ENCODE assay signal across 19 mouse cellular contexts in the genomic region with DNA sequence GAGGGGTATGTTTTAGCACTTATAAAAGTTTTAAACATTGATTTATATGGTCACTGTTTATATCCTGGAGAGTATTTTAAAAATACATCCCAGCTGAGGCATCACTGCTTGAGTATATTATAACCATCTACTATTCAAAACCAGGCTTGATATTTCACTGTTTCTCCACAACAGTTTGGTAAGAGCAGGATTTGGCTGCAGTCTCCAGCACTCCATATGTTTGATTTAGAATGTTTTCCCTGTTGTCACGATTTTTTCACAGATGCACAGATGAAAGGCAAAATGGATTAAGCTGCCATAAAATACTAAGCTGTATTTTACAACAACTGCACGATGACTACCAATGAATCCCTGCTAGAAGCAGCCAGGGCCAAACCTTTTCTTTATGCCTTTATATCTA.
A peak's percentile ranks its signal among the peaks of the same experiment; 100 is the strongest.
DNase-seq lines count a peak whose midpoint lies in the region; ATAC-seq lines count a peak whose summit lies in the region.
"Had no signal": no experiment of that assay in that cellular context is flagged by ENCODE, and none has a peak within 500 bp of the region (broad histone marks: within the 10 kb centered on the region; RNA-seq: fewer than 3 reads in every experiment).

No protein-coding gene starts in this region.

- H3K4me3 ChIP-seq in midbrain, embryonic 11.5 days (ENCODE audit: low read depth, low read length): no peak overlapping the region
- no peak overlapping the region for H3K4me3 ChIP-seq in midbrain, embryonic 16.5 days (ENCODE audit: low read depth, low read length)
- H3K4me3 ChIP-seq: embryonic facial prominence, embryonic 12.5 days; heart, embryonic 13.5 days; limb, embryonic 12.5 days; liver, embryonic 15.5 days; midbrain, embryonic 12.5 days; myocyte had no signal

- no peaks in the 10 kb centered on the region for H3K36me3 ChIP-seq in midbrain, embryonic 11.5 days (ENCODE audit: control insufficient read depth, insufficient read depth, low read length)
- H3K36me3 ChIP-seq in midbrain, embryonic 16.5 days (ENCODE audit: control insufficient read depth, insufficient read depth, low read length): no peaks in the 10 kb centered on the region
- H3K36me3 ChIP-seq: embryonic facial prominence, embryonic 12.5 days; heart, embryonic 13.5 days; limb, embryonic 12.5 days; liver, embryonic 15.5 days; midbrain, embryonic 12.5 days had no signal

- no peak for ATAC-seq in midbrain, embryonic 11.5 days (ENCODE audit: low FRiP score)
- ATAC-seq in midbrain, embryonic 16.5 days: no peak
- no peak for ATAC-seq in megakaryocyte, adult 5-6 weeks (ENCODE audit: poor library complexity, severe bottlenecking)
- ATAC-seq: CD4-positive, CD25-positive, alpha-beta regulatory T cell, adult 4 months had no signal

- H3K27ac ChIP-seq in midbrain, embryonic 11.5 days (ENCODE audit: low read depth, low read length): no peak overlapping the region
- no peak overlapping the region for H3K27ac ChIP-seq in midbrain, embryonic 16.5 days (ENCODE audit: low read length)
- H3K27ac ChIP-seq: embryonic facial prominence, embryonic 12.5 days; heart, embryonic 13.5 days; limb, embryonic 12.5 days; liver, embryonic 15.5 days; midbrain, embryonic 12.5 days had no signal

- no peaks in the 10 kb centered on the region for H3K27me3 ChIP-seq in midbrain, embryonic 11.5 days (ENCODE audit: control insufficient read depth, insufficient read depth, low read length)
- no peaks in the 10 kb centered on the region for H3K27me3 ChIP-seq in midbrain, embryonic 16.5 days (ENCODE audit: control insufficient read depth, insufficient read depth, low read depth, low read length)
- H3K27me3 ChIP-seq: embryonic facial prominence, embryonic 12.5 days; heart, embryonic 13.5 days; limb, embryonic 12.5 days; liver, embryonic 15.5 days; midbrain, embryonic 12.5 days had no signal

- WGBS in midbrain, embryonic 11.5 days: 81% methylated on average over 2 of the region's 2 CpGs
- WGBS in midbrain, embryonic 16.5 days: 71% methylated on average over 2 of the region's 2 CpGs

- no peaks in the 10 kb centered on the region for H3K4me1 ChIP-seq in midbrain, embryonic 11.5 days (ENCODE audit: control insufficient read depth, insufficient read depth, low read length)
- no peaks in the 10 kb centered on the region for H3K4me1 ChIP-seq in midbrain, embryonic 16.5 days (ENCODE audit: control insufficient read depth, insufficient read depth, low read length)
- H3K4me1 ChIP-seq: embryonic facial prominence, embryonic 12.5 days; heart, embryonic 13.5 days; limb, embryonic 12.5 days; liver, embryonic 15.5 days; midbrain, embryonic 12.5 days had no signal

- peak; percentile 10 for DNase-seq in midbrain, embryonic 11.5 days (ENCODE audit: low spot score, missing footprints)
- DNase-seq in layer of hippocampus, adult 18-20 months (ENCODE audit: low spot score in 2 of 2): peak; percentile 46 to 76
- DNase-seq in right cerebral cortex, adult 18-20 months: peak; percentile 12
- no peak for DNase-seq in adrenal gland, adult 8-10 months
- no peak for DNase-seq in spleen, postnatal 14 days (ENCODE audit: low spot score in 2 of 2)
- DNase-seq: adrenal gland, adult 2 months; cerebellum, postnatal 10 days; kidney, adult 8-10 months; kidney, postnatal 4 days; lung, postnatal 10 days had no signal

- no peak overlapping the region for H3K4me2 ChIP-seq in midbrain, embryonic 11.5 days
- no peak overlapping the region for H3K4me2 ChIP-seq in midbrain, embryonic 16.5 days (ENCODE audit: low read length)
- H3K4me2 ChIP-seq: embryonic facial prominence, embryonic 12.5 days; heart, embryonic 13.5 days; limb, embryonic 12.5 days; liver, embryonic 15.5 days; midbrain, embryonic 12.5 days had no signal

- H3K9me3 ChIP-seq in midbrain, embryonic 11.5 days (ENCODE audit: control insufficient read depth, low read length): no peaks in the 10 kb centered on the region
- no peaks in the 10 kb centered on the region for H3K9me3 ChIP-seq in midbrain, embryonic 16.5 days (replicated peaks; ENCODE audit: control insufficient read depth, low read length, poor library complexity, severe bottlenecking)
- H3K9me3 ChIP-seq: embryonic facial prominence, embryonic 12.5 days; limb, embryonic 12.5 days; liver, embryonic 15.5 days; midbrain, embryonic 12.5 days had no signal

- H3K9ac ChIP-seq in midbrain, embryonic 11.5 days (ENCODE audit: low read length): no peak overlapping the region
- H3K9ac ChIP-seq in midbrain, embryonic 16.5 days (ENCODE audit: low read depth, low read length): no peak overlapping the region
- H3K9ac ChIP-seq: embryonic facial prominence, embryonic 12.5 days; heart, embryonic 13.5 days; limb, embryonic 12.5 days; liver, embryonic 15.5 days; midbrain, embryonic 12.5 days had no signal

Comparison
In these comparisons a context has a peak if more than half of its experiments do, and no peak if none do; other contexts are left out.
1. DNase-seq: peak in midbrain, embryonic 11.5 days (single experiment), layer of hippocampus, adult 18-20 months (2 of 2) and right cerebral cortex, adult 18-20 months (single experiment); none in adrenal gland, adult 8-10 months (single experiment) and spleen, postnatal 14 days (0 of 2).